Mouse (Mus musculus) hindbrain, embryonic 16.5 days (tissue): ENCODE measurements around the gene Amd1. TPM values are rescaled to one million over a fixed set of nuclear protein-coding genes. Genes with fewer than 3 reads are reported as not detected.

Experiments
- ATAC-seq: fragments of 200-750 bp; cut with Nextera tagmentation; 2 replicates; pipeline ENCODE4 v1.8.0; 2017; ENCODE audit warnings: moderate TSS enrichment, moderate library complexity
- H3K27ac ChIP-seq: fragments of 300-500 bp; sonication (generic); 2 replicates; pipeline ENCODE4 v1.5.1; 2014; ENCODE audit warnings: low read depth, mild to moderate bottlenecking, control low read depth, low read length, moderate library complexity
- H3K27me3 ChIP-seq: fragments of 300-500 bp; sonication (generic); replicated peaks from 2 replicates; pipeline ENCODE4 v1.6.1; 2014; ENCODE audit warnings: low read length; ENCODE audit not compliant: control insufficient read depth, insufficient read depth
- H3K36me3 ChIP-seq: fragments of 300-500 bp; sonication (generic); 2 replicates; pipeline ENCODE4 v1.6.1; 2014; ENCODE audit warnings: mild to moderate bottlenecking, low read length, moderate library complexity, mixed read lengths; ENCODE audit not compliant: control insufficient read depth, insufficient read depth
- H3K4me1 ChIP-seq: fragments of 300-500 bp; sonication (generic); 2 replicates; pipeline ENCODE4 v1.6.1; 2014; ENCODE audit warnings: low read depth, low read length; ENCODE audit not compliant: control insufficient read depth, insufficient read depth
- H3K4me2 ChIP-seq: fragments of 300-500 bp; sonication (generic); 2 replicates; pipeline ENCODE4 v1.6.1; 2014; ENCODE audit warnings: mild to moderate bottlenecking, low read length, control low read depth, moderate library complexity
- H3K4me3 ChIP-seq: fragments of 300-500 bp; sonication (generic); 2 replicates; pipeline ENCODE4 v1.5.1; 2014; ENCODE audit warnings: mild to moderate bottlenecking, low read length, control low read depth, moderate library complexity
- H3K9ac ChIP-seq: fragments of 300-500 bp; sonication (generic); 2 replicates; pipeline ENCODE4 v1.6.1; 2014; ENCODE audit warnings: low read depth, mild to moderate bottlenecking, control low read depth, low read length, moderate library complexity
- H3K9me3 ChIP-seq: fragments of 300-500 bp; sonication (generic); 2 replicates; pipeline ENCODE4 v1.6.1; 2014; ENCODE audit warnings: mild to moderate bottlenecking, low read length, moderate library complexity; ENCODE audit not compliant: control insufficient read depth
- WGBS: fragments of 180-500 bp; shearing (Covaris S2); extraction: QIAGEN DNeasy Blood & Tissue Kit; methylation state at CpG from one replicate; pipeline ENCODE4 v1.1.7; 2014; 5-methylcytosine and 5-hydroxymethylcytosine counted together
- polyA plus RNA-seq: library from polyadenylated mRNA; unstranded; fragments of >200 nt; fragmentation: Nextera tagmentation; extraction: Ambion mirVana; gene quantifications from 2 replicates; pipeline ENCODE4 v1.2.1, GENCODE M21; 2015

Amd1 gene
- polyA plus RNA-seq, 1 experiment from 2014 or later, result 35.5 TPM

- no peaks in the 10 kb centered on the region for H3K4me1 ChIP-seq
- no peak for ATAC-seq
- H3K9me3 ChIP-seq, result no peaks in the 10 kb centered on the region
- H3K27me3 ChIP-seq, result no peaks in the 10 kb centered on the region
- no peak overlapping the region for H3K4me2 ChIP-seq
- no peak overlapping the region for H3K9ac ChIP-seq
- H3K4me3 ChIP-seq, result no peak overlapping the region
- 91% methylated on average over 6 of the region's 6 CpGs for WGBS
- no peak overlapping the region for H3K27ac ChIP-seq
- no peaks in the 10 kb centered on the region for H3K36me3 ChIP-seq
Measured at GRCm38 (mm10) chr10:40262200-40262599, 39.8 kb downstream of the Amd1 start.

GRCm38 (mm10) chr10:40260305-40260704 lies 41.7 kb downstream of the Amd1 start:
- WGBS, result 55% methylated on average over 5 of the region's 5 CpGs
- H3K4me2 ChIP-seq, result no peak overlapping the region
- no peak overlapping the region for H3K27ac ChIP-seq
- H3K27me3 ChIP-seq, result no peaks in the 10 kb centered on the region
- H3K4me1 ChIP-seq, result peaks cover 4% of the 10 kb centered on the region
- no peak for ATAC-seq
- no peak overlapping the region for H3K4me3 ChIP-seq
- no peaks in the 10 kb centered on the region for H3K9me3 ChIP-seq
- H3K9ac ChIP-seq, result no peak overlapping the region
- H3K36me3 ChIP-seq, result no peaks in the 10 kb centered on the region

- H3K9ac ChIP-seq, result no peak overlapping the region
- peaks cover 4% of the 10 kb centered on the region for H3K4me1 ChIP-seq
- H3K4me2 ChIP-seq, result no peak overlapping the region
- WGBS, result 21% methylated on average over 8 of the region's 8 CpGs
- H3K9me3 ChIP-seq, result no peaks in the 10 kb centered on the region
- no peak for ATAC-seq
- H3K27ac ChIP-seq, result no peak overlapping the region
- no peaks in the 10 kb centered on the region for H3K27me3 ChIP-seq
- H3K36me3 ChIP-seq, result no peaks in the 10 kb centered on the region
- H3K4me3 ChIP-seq, result no peak overlapping the region
Measured at GRCm38 (mm10) chr10:40259542-40259941, 42.4 kb downstream of the Amd1 start.

- Histone ChIP-seq H3K27ac (peak overlapping the region; percentile 78), H3K4me1 (peaks cover 4% of the 10 kb centered on the region), H3K27me3 (no peaks in the 10 kb centered on the region), H3K36me3 (no peaks in the 10 kb centered on the region), H3K4me3 (peak overlapping the region; percentile 81), H3K9ac (no peak overlapping the region), H3K9me3 (no peaks in the 10 kb centered on the region), H3K4me2 (peak overlapping the region; percentile 82)
- no peak for ATAC-seq
- WGBS, result 6% methylated on average over 5 of the region's 5 CpGs
Measured at GRCm38 (mm10) chr10:40258976-40259375, 43.0 kb downstream of the Amd1 start.

GRCm38 (mm10) chr10:40258401-40258966 lies 43.5 kb downstream of the Amd1 start:
- H3K4me3 ChIP-seq, result peak overlapping the region; percentile 81
- peaks cover 4% of the 10 kb centered on the region for H3K4me1 ChIP-seq
- no peaks in the 10 kb centered on the region for H3K27me3 ChIP-seq
- H3K4me2 ChIP-seq, result peak overlapping the region; percentile 82
- peak; percentile 83 for ATAC-seq
- H3K9ac ChIP-seq, result peak overlapping the region; percentile 23; the same call in 1 of the 2 replicates
- H3K36me3 ChIP-seq, result peaks cover 4% of the 10 kb centered on the region
- no peaks in the 10 kb centered on the region for H3K9me3 ChIP-seq
- WGBS, result under 1% methylated on average over 12 of the region's 12 CpGs
- peak overlapping the region; percentile 78 for H3K27ac ChIP-seq

- Histone ChIP-seq H3K27ac (peak within 1 kb of the TSS; percentile 94), H3K27me3 (no peaks in the 10 kb centered on the region), H3K9me3 (no peaks in the 10 kb centered on the region), H3K4me3 (peak within 1 kb of the TSS; percentile 81), H3K9ac (peak within 1 kb of the TSS; percentile 96), H3K4me2 (peak within 1 kb of the TSS; percentile 82), H3K4me1 (peaks cover 4% of the 10 kb centered on the region), H3K36me3 (peaks cover 4% of the 10 kb centered on the region)
- WGBS, result 0% methylated on average over 43 of the region's 43 CpGs
- peak; percentile 78 for ATAC-seq
Measured at GRCm38 (mm10) chr10:40257414-40258255, 44.4 kb downstream of the Amd1 start, which contains the start of gene Gtf3c6. Gene Gtf3c6, minus strand, starts transcription at chr10:40258108.

- H3K4me1 ChIP-seq, result peaks cover 4% of the 10 kb centered on the region
- H3K4me2 ChIP-seq, result peak overlapping the region; percentile 82
- H3K27ac ChIP-seq, result peak overlapping the region; percentile 94
- peak; percentile 78 for ATAC-seq
- peak overlapping the region; percentile 81 for H3K4me3 ChIP-seq
- WGBS, result 3% methylated on average over 5 of the region's 5 CpGs
- H3K9ac ChIP-seq, result peak overlapping the region; percentile 96
- no peaks in the 10 kb centered on the region for H3K27me3 ChIP-seq
- H3K36me3 ChIP-seq, result peaks cover 11% of the 10 kb centered on the region
- no peaks in the 10 kb centered on the region for H3K9me3 ChIP-seq
Measured at GRCm38 (mm10) chr10:40256716-40257115, 45.3 kb downstream of the Amd1 start.

GRCm38 (mm10) chr10:40250969-40251368 lies 51.0 kb downstream of the Amd1 start:
- Histone ChIP-seq H3K4me2 (no peak overlapping the region), H3K4me3 (no peak overlapping the region), H3K27ac (no peak overlapping the region), H3K4me1 (no peaks in the 10 kb centered on the region), H3K36me3 (peaks cover 19% of the 10 kb centered on the region), H3K27me3 (no peaks in the 10 kb centered on the region), H3K9ac (no peak overlapping the region), H3K9me3 (no peaks in the 10 kb centered on the region)
- WGBS, result 95% methylated on average over 6 of the region's 6 CpGs
- ATAC-seq, result no peak

GRCm38 (mm10) chr10:40249625-40250024 lies 52.4 kb downstream of the Amd1 start:
- H3K4me2 ChIP-seq, result no peak overlapping the region
- no peaks in the 10 kb centered on the region for H3K9me3 ChIP-seq
- H3K9ac ChIP-seq, result no peak overlapping the region
- 88% methylated on average over 9 of the region's 9 CpGs for WGBS
- H3K27me3 ChIP-seq, result no peaks in the 10 kb centered on the region
- no peak for ATAC-seq
- no peak overlapping the region for H3K4me3 ChIP-seq
- H3K27ac ChIP-seq, result no peak overlapping the region
- peaks cover 4% of the 10 kb centered on the region for H3K4me1 ChIP-seq
- peaks cover 19% of the 10 kb centered on the region for H3K36me3 ChIP-seq
